Mouse (Mus musculus): ENCODE results near the gene Wdr24. TPM values are rescaled to one million over a fixed set of nuclear protein-coding genes. Genes with fewer than 3 reads are reported as not detected.

Wdr24 gene
- polyA plus RNA-seq, 1 experiment from 2014 or later, result 30.7 TPM

DNA sequence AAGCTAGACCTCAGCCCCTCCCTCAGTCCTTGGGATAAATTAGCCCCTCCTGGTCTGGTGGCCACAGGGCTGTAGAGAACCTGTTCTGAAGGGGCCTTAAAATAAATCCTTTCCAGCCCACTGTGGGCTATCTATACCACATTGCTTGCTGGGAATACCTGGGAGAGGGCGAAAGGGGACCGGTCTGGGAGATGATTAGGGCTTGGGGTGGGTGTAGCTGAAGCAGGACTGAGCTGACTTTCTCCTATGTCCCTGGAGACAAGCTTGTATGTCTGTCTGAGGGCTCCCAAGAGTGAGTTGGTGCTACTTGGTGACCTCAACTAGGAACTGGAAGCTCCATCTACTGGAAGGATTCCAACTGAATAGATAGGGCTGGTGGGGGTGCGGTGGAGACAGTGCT is 53.6 kb downstream of the Wdr24 start:
- Histone ChIP-seq H3K9me3 (no peaks in the 10 kb centered on the region), H3K4me3 (no peak overlapping the region), H3K4me2 (peak overlapping the region; percentile 96), H3K27ac (no peak overlapping the region), H3K27me3 (no peaks in the 10 kb centered on the region), H3K36me3 (peaks cover 22% of the 10 kb centered on the region), H3K4me1 (replicated peaks) (peaks cover 50% of the 10 kb centered on the region), H3K9ac (peak overlapping the region; percentile 39; the same call in 1 of the 2 replicates)
- ATAC-seq (ENCODE audit: low FRiP score), result no peak
- WGBS, result 93% methylated on average over 3 of the region's 3 CpGs

DNA sequence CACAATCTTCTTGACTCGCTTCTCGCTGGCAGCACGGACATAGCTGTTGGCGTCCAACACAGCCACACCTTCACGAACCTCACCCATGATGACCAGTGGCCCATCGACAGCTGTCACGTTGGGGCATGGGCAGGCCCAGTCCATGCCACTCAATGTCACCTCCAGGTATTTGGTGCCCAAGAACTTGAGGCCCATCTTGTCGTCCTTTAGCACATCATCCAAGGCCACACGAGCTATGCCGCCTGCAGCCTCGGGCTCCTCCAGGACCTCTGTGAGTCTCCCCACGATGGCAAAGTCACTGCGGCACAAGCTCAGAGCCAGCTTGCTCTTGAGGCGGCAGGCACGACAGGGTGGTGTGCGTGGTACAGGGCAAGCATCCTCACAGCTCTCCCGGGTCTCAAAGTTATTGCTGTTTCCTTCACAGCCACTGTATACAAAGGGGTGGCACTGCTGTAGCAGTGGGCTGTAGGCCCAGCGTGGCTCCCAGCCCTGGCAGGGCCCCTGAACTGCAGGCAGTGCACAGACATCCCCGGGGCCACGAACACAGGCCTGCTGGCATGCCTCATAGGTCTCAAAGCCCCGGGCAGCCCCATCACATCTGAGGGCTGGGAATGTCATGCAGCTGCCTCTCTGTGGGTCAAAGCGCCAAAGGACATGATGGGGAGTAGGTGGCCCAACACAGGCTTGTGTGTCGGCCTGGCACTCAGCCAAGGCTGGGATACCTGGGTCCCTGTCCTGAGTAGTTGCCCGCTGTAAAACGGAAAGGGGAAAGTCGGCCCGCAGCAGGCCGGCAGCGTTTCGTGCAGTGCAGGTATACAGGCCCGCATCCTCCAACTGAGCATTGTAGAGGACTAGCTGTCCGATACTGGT is 54.5 kb downstream of the Wdr24 start:
- H3K4me2 ChIP-seq, result no peak overlapping the region
- peaks cover 50% of the 10 kb centered on the region for H3K4me1 ChIP-seq (replicated peaks)
- no peak for ATAC-seq (ENCODE audit: low FRiP score)
- no peaks in the 10 kb centered on the region for H3K9me3 ChIP-seq
- WGBS, result 93% methylated on average over 32 of the region's 32 CpGs
- no peaks in the 10 kb centered on the region for H3K27me3 ChIP-seq
- H3K4me3 ChIP-seq, result no peak overlapping the region
- no peak overlapping the region for H3K27ac ChIP-seq
- peaks cover 31% of the 10 kb centered on the region for H3K36me3 ChIP-seq
- H3K9ac ChIP-seq, result no peak overlapping the region; the same call in 1 of the 2 replicates

Small RNA genes within 50 kb of the gene (microRNA-seq; reads per million reads assigned to microRNA genes)
- gene Mir3082, result not detected
- not detected for gene Mir6966

Other genes starting within 250 kb of the Wdr24 start
- 22.6 and 24.0 TPM in 2 replicates for gene Lmf1, start 244.5 kb upstream of the Wdr24 start, polyA plus RNA-seq (2015; fragmentation: Nextera tagmentation; extraction: Ambion mirVana)
- gene Gng13, start 106.5 kb upstream of the Wdr24 start, polyA plus RNA-seq (2015; fragmentation: Nextera tagmentation; extraction: Ambion mirVana), result 1.6 TPM in 2 replicates
- gene Chtf18, start 96.2 kb upstream of the Wdr24 start, polyA plus RNA-seq (2015; fragmentation: Nextera tagmentation; extraction: Ambion mirVana), result 7.9 and 8.5 TPM in 2 replicates
- 23.4 and 24.2 TPM in 2 replicates for gene Rpusd1, start 96.0 kb upstream of the Wdr24 start, polyA plus RNA-seq (2015; fragmentation: Nextera tagmentation; extraction: Ambion mirVana)
- gene Mslnl, start 87.6 kb upstream of the Wdr24 start, polyA plus RNA-seq (2015; fragmentation: Nextera tagmentation; extraction: Ambion mirVana), result not detected in 2 replicates
- gene Msln, start 69.2 kb upstream of the Wdr24 start, polyA plus RNA-seq (2015; fragmentation: Nextera tagmentation; extraction: Ambion mirVana), result 0.34 TPM in 1 of 2 replicates, not detected in the other
- 27.8 and 28.0 TPM in 2 replicates for gene Narfl, start 49.9 kb upstream of the Wdr24 start, polyA plus RNA-seq (2015; fragmentation: Nextera tagmentation; extraction: Ambion mirVana)
- 125 and 138 TPM in 2 replicates for gene Haghl, start 38.0 kb upstream of the Wdr24 start, polyA plus RNA-seq (2015; fragmentation: Nextera tagmentation; extraction: Ambion mirVana)
- 0.16 and 0.36 TPM in 2 replicates for gene Ccdc78, start 37.0 kb upstream of the Wdr24 start, polyA plus RNA-seq (2015; fragmentation: Nextera tagmentation; extraction: Ambion mirVana)
- gene Fam173a, start 30.7 kb upstream of the Wdr24 start, polyA plus RNA-seq (2015; fragmentation: Nextera tagmentation; extraction: Ambion mirVana), result 86.6 and 86.8 TPM in 2 replicates
- gene AC134908.4, start 28.0 kb upstream of the Wdr24 start, polyA plus RNA-seq (2015; fragmentation: Nextera tagmentation; extraction: Ambion mirVana), result 0.60 TPM in 1 of 2 replicates, not detected in the other
- 45.4 and 57.6 TPM in 2 replicates for gene Metrn, start 26.5 kb upstream of the Wdr24 start, polyA plus RNA-seq (2015; fragmentation: Nextera tagmentation; extraction: Ambion mirVana)
- 29.1 and 32.4 TPM in 2 replicates for gene Fbxl16, start 14.5 kb upstream of the Wdr24 start, polyA plus RNA-seq (2015; fragmentation: Nextera tagmentation; extraction: Ambion mirVana)
- gene Jmjd8, start 5.2 kb downstream of the Wdr24 start, polyA plus RNA-seq (2015; fragmentation: Nextera tagmentation; extraction: Ambion mirVana), result 62.9 and 64.2 TPM in 2 replicates
- 325 and 337 TPM in 2 replicates for gene Stub1, start 9.8 kb downstream of the Wdr24 start, polyA plus RNA-seq (2015; fragmentation: Nextera tagmentation; extraction: Ambion mirVana)
- gene Rhbdl1, start 13.7 kb downstream of the Wdr24 start, polyA plus RNA-seq (2015; fragmentation: Nextera tagmentation; extraction: Ambion mirVana), result 24.2 and 25.5 TPM in 2 replicates
- gene Gm20683, start 18.1 kb downstream of the Wdr24 start, polyA plus RNA-seq (2015; fragmentation: Nextera tagmentation; extraction: Ambion mirVana), result 8.1 and 8.5 TPM in 2 replicates
- gene Rhot2, start 21.2 kb downstream of the Wdr24 start, polyA plus RNA-seq (2015; fragmentation: Nextera tagmentation; extraction: Ambion mirVana), result 14.5 and 15.9 TPM in 2 replicates
- 19.4 and 19.8 TPM in 2 replicates for gene Wdr90, start 37.9 kb downstream of the Wdr24 start, polyA plus RNA-seq (2015; fragmentation: Nextera tagmentation; extraction: Ambion mirVana)
- 11.4 and 11.7 TPM in 2 replicates for gene Mcrip2, start 45.1 kb downstream of the Wdr24 start, polyA plus RNA-seq (2015; fragmentation: Nextera tagmentation; extraction: Ambion mirVana)
- gene Mettl26, start 51.4 kb downstream of the Wdr24 start, polyA plus RNA-seq (2015; fragmentation: Nextera tagmentation; extraction: Ambion mirVana), result 63.0 and 65.7 TPM in 2 replicates
- gene Wfikkn1, start 57.2 kb downstream of the Wdr24 start, polyA plus RNA-seq (2015; fragmentation: Nextera tagmentation; extraction: Ambion mirVana), result 0.45 and 0.63 TPM in 2 replicates
- 45.5 and 48.7 TPM in 2 replicates for gene Rab40c, start 96.1 kb downstream of the Wdr24 start, polyA plus RNA-seq (2015; fragmentation: Nextera tagmentation; extraction: Ambion mirVana)
- 57.1 and 58.9 TPM in 2 replicates for gene Pigq, start 121.3 kb downstream of the Wdr24 start, polyA plus RNA-seq (2015; fragmentation: Nextera tagmentation; extraction: Ambion mirVana)
- 0.09 TPM in 1 of 2 replicates, not detected in the other for gene Nhlrc4, start 121.3 kb downstream of the Wdr24 start, polyA plus RNA-seq (2015; fragmentation: Nextera tagmentation; extraction: Ambion mirVana)
- gene A930017K11Rik, start 128.9 kb downstream of the Wdr24 start, polyA plus RNA-seq (2015; fragmentation: Nextera tagmentation; extraction: Ambion mirVana), result 0.56 and 0.77 TPM in 2 replicates
- gene Capn15, start 162.2 kb downstream of the Wdr24 start, polyA plus RNA-seq (2015; fragmentation: Nextera tagmentation; extraction: Ambion mirVana), result 20.4 and 21.6 TPM in 2 replicates
- 28.7 and 29.5 TPM in 2 replicates for gene Rab11fip3, start 245.9 kb downstream of the Wdr24 start, polyA plus RNA-seq (2015; fragmentation: Nextera tagmentation; extraction: Ambion mirVana)

All from hindbrain, embryonic 13.5 days (tissue).